Mouse (Mus musculus) liver, embryonic 11.5 days (tissue): ENCODE data around the gene Crispld2. TPM values are rescaled to one million over a fixed set of nuclear protein-coding genes. Genes with fewer than 3 reads are reported as not detected.

Experiments used
- ATAC-seq: fragments of 200-750 bp; cut with Nextera tagmentation; replicated peaks from 2 replicates; pipeline ENCODE4 v1.8.0; 2017; ENCODE audit warnings: moderate number of reproducible peaks, mild to moderate bottlenecking, moderate TSS enrichment, moderate library complexity; ENCODE audit not compliant: low FRiP score
- DNase-seq: peaks from one replicate; pipeline ENCODE4 v3.0.0-alpha.2; 2017; ENCODE audit warnings: low spot score
- H3K27ac ChIP-seq: fragments of 300-500 bp; sonication (generic); 2 replicates; pipeline ENCODE4 v1.5.1; 2014; ENCODE audit warnings: mild to moderate bottlenecking, low read depth, low read length, control low read depth
- H3K27me3 ChIP-seq: fragments of 300-500 bp; sonication (generic); replicated peaks from 2 replicates; pipeline ENCODE4 v1.6.1; 2014; ENCODE audit warnings: low read length, mixed read lengths; ENCODE audit not compliant: control insufficient read depth, insufficient read depth
- H3K36me3 ChIP-seq: fragments of 300-500 bp; sonication (generic); 2 replicates; pipeline ENCODE4 v1.6.1; 2014; ENCODE audit warnings: mild to moderate bottlenecking, low read length, moderate library complexity, mixed read lengths; ENCODE audit not compliant: control insufficient read depth, insufficient read depth
- H3K4me1 ChIP-seq: fragments of 300-500 bp; sonication (generic); replicated peaks from 2 replicates; pipeline ENCODE4 v1.6.1; 2014; ENCODE audit warnings: low read length, mixed read lengths; ENCODE audit not compliant: control insufficient read depth, insufficient read depth
- H3K4me2 ChIP-seq: fragments of 300-500 bp; sonication (generic); 2 replicates; pipeline ENCODE4 v1.6.1; 2014; ENCODE audit warnings: mild to moderate bottlenecking, control low read depth, moderate library complexity
- H3K4me3 ChIP-seq: fragments of 300-500 bp; sonication (generic); 2 replicates; pipeline ENCODE4 v1.5.1; 2014; ENCODE audit warnings: low read depth, low read length, control low read depth
- H3K9ac ChIP-seq: fragments of 300-500 bp; sonication (generic); 2 replicates; pipeline ENCODE4 v1.6.1; 2014; ENCODE audit warnings: low read depth, low read length, control low read depth
- H3K9me3 ChIP-seq: fragments of 300-500 bp; sonication (generic); 2 replicates; pipeline ENCODE4 v1.6.1; 2016; ENCODE audit warnings: low read length, inconsistent platforms, mixed read lengths; ENCODE audit not compliant: control insufficient read depth
- WGBS: fragments of 180-500 bp; shearing (Covaris S2); extraction: QIAGEN DNeasy Blood & Tissue Kit; methylation state at CpG from one replicate; pipeline ENCODE4 v1.1.7; 2014; 5-methylcytosine and 5-hydroxymethylcytosine counted together
- polyA plus RNA-seq: library from polyadenylated mRNA; unstranded; fragments of >200 nt; fragmentation: Nextera tagmentation; extraction: Ambion mirVana; gene quantifications from 2 replicates; pipeline ENCODE4 v1.2.1, GENCODE M21; 2014

Gene Crispld2
- polyA plus RNA-seq, 1 experiment from 2014 or later: 3.8 TPM

- Histone ChIP-seq H3K4me3 (no peak overlapping the region), H3K4me2 (no peak overlapping the region), H3K36me3 (no peaks in the 10 kb centered on the region), H3K27ac (no peak overlapping the region), H3K27me3 (no peaks in the 10 kb centered on the region), H3K9ac (no peak overlapping the region), H3K9me3 (no peaks in the 10 kb centered on the region), H3K4me1 (peaks cover 4% of the 10 kb centered on the region; the same call in 1 of the 2 replicates)
- WGBS: 44% methylated on average over 7 of the region's 7 CpGs
- DNase-seq (no peak), ATAC-seq (no peak)
Measured at GRCm38 (mm10) chr8:120016424-120016823, 24.2 kb downstream of the Crispld2 start.

DNA sequence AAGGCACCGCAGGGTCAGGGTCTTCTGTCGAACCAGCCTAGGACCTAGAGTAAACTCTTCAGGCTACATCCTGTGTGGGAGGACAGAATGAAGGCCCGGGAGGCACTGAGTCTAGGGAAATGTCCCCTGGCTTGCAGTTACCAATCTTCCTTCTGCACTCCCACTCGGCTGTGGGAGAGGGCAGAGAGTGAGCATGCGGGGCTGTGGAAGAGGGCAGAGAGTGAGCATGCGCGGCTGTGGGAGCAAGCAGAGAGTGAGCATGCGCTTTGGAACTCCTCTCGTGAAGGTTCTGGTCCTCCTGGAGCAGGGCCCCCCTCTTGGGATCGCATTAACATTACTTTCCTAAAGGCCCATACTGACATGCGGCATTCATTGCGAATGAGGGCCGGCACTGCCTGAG lies 25.1 kb downstream of the Crispld2 start:
- WGBS: 86% methylated on average over 13 of the region's 13 CpGs
- Histone ChIP-seq H3K4me3 (no peak overlapping the region), H3K27me3 (no peaks in the 10 kb centered on the region), H3K9ac (no peak overlapping the region), H3K4me1 (peaks cover 4% of the 10 kb centered on the region; the same call in 1 of the 2 replicates), H3K9me3 (no peaks in the 10 kb centered on the region), H3K27ac (no peak overlapping the region), H3K36me3 (no peaks in the 10 kb centered on the region), H3K4me2 (no peak overlapping the region)
- ATAC-seq: no peak
- DNase-seq: no peak

GRCm38 (mm10) chr8:120017786-120018185 lies 25.5 kb downstream of the Crispld2 start:
- Histone ChIP-seq H3K27ac (no peak overlapping the region), H3K4me1 (peaks cover 4% of the 10 kb centered on the region; the same call in 1 of the 2 replicates), H3K9ac (no peak overlapping the region), H3K27me3 (no peaks in the 10 kb centered on the region), H3K4me3 (no peak overlapping the region), H3K4me2 (no peak overlapping the region), H3K9me3 (no peaks in the 10 kb centered on the region), H3K36me3 (no peaks in the 10 kb centered on the region)
- DNase-seq: no peak
- no peak for ATAC-seq
- 89% methylated on average over 6 of the region's 6 CpGs for WGBS

DNA sequence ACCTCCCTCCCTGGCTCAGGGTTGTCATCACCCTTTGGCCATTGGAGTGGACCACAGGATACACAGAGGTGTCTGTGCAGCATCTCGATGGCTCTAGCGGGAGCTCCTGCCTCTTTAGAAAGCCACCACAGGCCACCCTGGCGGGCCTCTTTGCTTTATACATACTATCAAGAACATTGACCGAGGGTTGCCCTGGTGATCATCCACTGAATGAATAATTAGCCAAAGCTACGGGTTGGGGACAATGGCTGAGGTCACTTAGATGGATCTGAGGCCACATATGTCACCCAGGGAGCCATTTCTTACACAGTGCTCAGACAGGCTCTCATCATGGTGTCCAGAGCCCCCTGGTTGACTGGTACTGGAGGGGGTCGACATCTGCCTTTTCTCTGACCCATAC lies 26.1 kb downstream of the Crispld2 start:
- DNase-seq (no peak), ATAC-seq (no peak)
- no peak overlapping the region for H3K4me2 ChIP-seq
- no peaks in the 10 kb centered on the region for H3K27me3 ChIP-seq
- WGBS: 81% methylated on average over 6 of the region's 6 CpGs
- no peak overlapping the region for H3K27ac ChIP-seq
- H3K36me3 ChIP-seq: no peaks in the 10 kb centered on the region
- no peak overlapping the region for H3K4me3 ChIP-seq
- no peaks in the 10 kb centered on the region for H3K9me3 ChIP-seq
- H3K4me1 ChIP-seq: peaks cover 2% of the 10 kb centered on the region; the same call in 1 of the 2 replicates
- no peak overlapping the region for H3K9ac ChIP-seq

GRCm38 (mm10) chr8:120019297-120019696 lies 27.1 kb downstream of the Crispld2 start:
- H3K27ac ChIP-seq: no peak overlapping the region
- no peak overlapping the region for H3K4me3 ChIP-seq
- no peak overlapping the region for H3K4me2 ChIP-seq
- no peaks in the 10 kb centered on the region for H3K27me3 ChIP-seq
- DNase-seq (no peak), ATAC-seq (no peak)
- H3K9me3 ChIP-seq: no peaks in the 10 kb centered on the region
- WGBS: 87% methylated on average over 5 of the region's 5 CpGs
- H3K4me1 ChIP-seq: peaks cover 2% of the 10 kb centered on the region; the same call in 1 of the 2 replicates
- no peak overlapping the region for H3K9ac ChIP-seq
- H3K36me3 ChIP-seq: no peaks in the 10 kb centered on the region

DNA sequence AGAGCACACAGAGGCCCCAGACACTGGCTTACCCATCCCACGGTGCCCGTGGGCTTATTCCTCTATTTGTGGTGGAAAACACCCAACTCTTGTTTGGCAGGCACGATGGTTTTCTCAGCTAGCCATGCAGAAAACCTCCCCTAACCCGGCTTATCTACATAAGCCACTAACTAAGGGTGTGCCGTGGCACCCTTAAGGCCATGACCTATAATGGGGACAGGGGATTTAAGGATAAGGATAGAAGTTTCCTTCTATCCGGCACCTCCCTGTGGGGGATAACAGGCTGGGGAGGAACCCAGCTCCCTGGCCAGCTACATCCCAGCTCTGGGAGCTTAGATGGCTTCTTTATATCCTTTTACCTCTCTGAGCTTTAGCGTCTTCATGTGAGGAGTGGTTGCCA lies 28.1 kb downstream of the Crispld2 start:
- WGBS: 67% methylated on average over 7 of the region's 7 CpGs
- Histone ChIP-seq H3K9me3 (no peaks in the 10 kb centered on the region), H3K27ac (no peak overlapping the region), H3K4me1 (no peaks in the 10 kb centered on the region), H3K27me3 (no peaks in the 10 kb centered on the region), H3K4me2 (no peak overlapping the region), H3K36me3 (no peaks in the 10 kb centered on the region), H3K4me3 (no peak overlapping the region), H3K9ac (no peak overlapping the region)
- ATAC-seq (no peak), DNase-seq (no peak)

- Histone ChIP-seq H3K27ac (no peak overlapping the region), H3K4me1 (no peaks in the 10 kb centered on the region), H3K9me3 (no peaks in the 10 kb centered on the region), H3K36me3 (no peaks in the 10 kb centered on the region), H3K27me3 (no peaks in the 10 kb centered on the region), H3K4me2 (no peak overlapping the region), H3K9ac (no peak overlapping the region), H3K4me3 (no peak overlapping the region)
- ATAC-seq: no peak
- WGBS: 39% methylated on average over 5 of the region's 5 CpGs
- DNase-seq: no peak
Measured at GRCm38 (mm10) chr8:120026199-120026598, 34.0 kb downstream of the Crispld2 start.

DNA sequence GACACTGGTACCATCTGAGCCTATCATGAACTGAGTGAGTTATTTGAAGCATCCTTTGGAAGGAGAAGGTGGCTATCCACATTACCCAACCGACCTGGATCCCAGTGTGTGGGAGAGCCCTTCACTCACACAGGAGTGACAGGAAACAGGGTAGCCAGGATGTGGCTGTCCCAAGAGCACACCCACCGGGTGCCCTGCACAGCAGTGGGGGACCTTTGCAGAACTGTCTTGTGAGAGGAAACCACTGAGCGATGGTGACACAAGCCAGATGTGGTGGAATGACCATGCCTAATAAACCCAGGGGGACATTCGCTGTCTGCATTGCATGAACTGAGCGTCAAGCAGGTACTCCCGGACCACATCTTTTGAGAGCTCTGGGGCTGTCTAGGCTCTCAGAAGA lies 34.8 kb downstream of the Crispld2 start:
- no peak for ATAC-seq
- 59% methylated on average over 6 of the region's 6 CpGs for WGBS
- H3K4me1 ChIP-seq: no peaks in the 10 kb centered on the region

DNA sequence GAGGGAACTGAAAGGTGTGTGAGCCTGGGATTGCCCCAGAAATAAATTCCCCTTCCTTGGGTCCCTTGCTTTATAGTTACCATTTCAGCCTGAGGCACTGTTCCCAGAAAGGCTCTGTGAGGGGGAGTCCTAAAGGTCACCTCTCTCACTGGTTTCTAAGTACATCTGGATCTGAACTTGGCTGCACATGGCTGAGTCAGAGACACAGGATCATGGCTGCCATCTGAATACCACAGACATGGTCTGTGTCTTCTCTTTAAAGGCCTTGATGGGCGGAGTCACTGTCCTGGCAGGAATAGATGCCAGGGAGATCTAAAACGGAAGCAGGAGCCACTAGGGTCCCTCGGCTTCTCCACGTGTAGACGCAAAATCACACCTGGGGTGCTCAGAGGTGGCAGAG lies 38.2 kb downstream of the Crispld2 start:
- no peak for ATAC-seq
- Histone ChIP-seq H3K9me3 (no peaks in the 10 kb centered on the region), H3K4me1 (no peaks in the 10 kb centered on the region), H3K4me2 (no peak overlapping the region), H3K4me3 (no peak overlapping the region), H3K27ac (no peak overlapping the region), H3K27me3 (no peaks in the 10 kb centered on the region), H3K36me3 (no peaks in the 10 kb centered on the region), H3K9ac (no peak overlapping the region)
- WGBS: 75% methylated on average over 5 of the region's 5 CpGs
- DNase-seq: no peak

More for the DNA sequence above, 34.8 kb downstream of the Crispld2 start:
- H3K36me3 ChIP-seq: no peaks in the 10 kb centered on the region
- no peak overlapping the region for H3K27ac ChIP-seq
- H3K9me3 ChIP-seq: no peaks in the 10 kb centered on the region
- no peak overlapping the region for H3K9ac ChIP-seq
- H3K4me3 ChIP-seq: no peak overlapping the region
- H3K4me2 ChIP-seq: no peak overlapping the region
- no peak for DNase-seq
- no peaks in the 10 kb centered on the region for H3K27me3 ChIP-seq
